Mouse (Mus musculus) midbrain, embryonic 15.5 days (tissue): ENCODE data around the gene Ttll11. TPM values are rescaled to one million over a fixed set of nuclear protein-coding genes. Genes with fewer than 3 reads are reported as not detected.

Source experiments
- ATAC-seq: fragments of 200-750 bp; cut with Nextera tagmentation; replicated peaks from 2 replicates; pipeline ENCODE4 v1.8.0; 2017; ENCODE audit warnings: moderate TSS enrichment
- H3K27ac ChIP-seq: fragments of 300-500 bp; sonication (generic); 2 replicates; pipeline ENCODE4 v1.5.1; 2015; ENCODE audit warnings: mild to moderate bottlenecking, inconsistent platforms
- H3K27me3 ChIP-seq: fragments of 300-500 bp; sonication (generic); replicated peaks from 2 replicates; pipeline ENCODE4 v1.6.1; 2015; ENCODE audit warnings: inconsistent platforms
- H3K36me3 ChIP-seq: fragments of 300-500 bp; sonication (generic); replicated peaks from 2 replicates; pipeline ENCODE4 v1.6.1; 2015; ENCODE audit warnings: inconsistent platforms
- H3K4me1 ChIP-seq: fragments of 300-500 bp; sonication (generic); 2 replicates; pipeline ENCODE4 v1.6.1; 2015; ENCODE audit warnings: inconsistent platforms
- H3K4me2 ChIP-seq: fragments of 300-500 bp; sonication (generic); 2 replicates; pipeline ENCODE4 v1.6.1; 2015; ENCODE audit warnings: inconsistent platforms, mild to moderate bottlenecking, moderate library complexity
- H3K4me3 ChIP-seq: fragments of 300-500 bp; sonication (generic); 2 replicates; pipeline ENCODE4 v1.5.1; 2015; ENCODE audit warnings: mild to moderate bottlenecking, inconsistent platforms
- H3K9ac ChIP-seq: fragments of 300-500 bp; sonication (generic); 2 replicates; pipeline ENCODE4 v1.6.1; 2015; ENCODE audit warnings: mild to moderate bottlenecking, inconsistent platforms
- H3K9me3 ChIP-seq: fragments of 300-500 bp; sonication (generic); 2 replicates; pipeline ENCODE4 v1.6.1; 2016; ENCODE audit warnings: inconsistent platforms
- WGBS: fragments of 180-500 bp; shearing (Covaris S2); methylation state at CpG from one replicate; pipeline ENCODE4 v1.1.7; 2015; ENCODE audit warnings: mixed read lengths; 5-methylcytosine and 5-hydroxymethylcytosine counted together
- polyA plus RNA-seq: library from polyadenylated mRNA; unstranded; fragments of >200 nt; fragmentation: Nextera tagmentation; extraction: Ambion mirVana; gene quantifications from 2 replicates; pipeline ENCODE4 v1.2.1, GENCODE M21; 2015

Gene Ttll11
- polyA plus RNA-seq, 1 experiment from 2014 or later: 5.4 TPM

DNA sequence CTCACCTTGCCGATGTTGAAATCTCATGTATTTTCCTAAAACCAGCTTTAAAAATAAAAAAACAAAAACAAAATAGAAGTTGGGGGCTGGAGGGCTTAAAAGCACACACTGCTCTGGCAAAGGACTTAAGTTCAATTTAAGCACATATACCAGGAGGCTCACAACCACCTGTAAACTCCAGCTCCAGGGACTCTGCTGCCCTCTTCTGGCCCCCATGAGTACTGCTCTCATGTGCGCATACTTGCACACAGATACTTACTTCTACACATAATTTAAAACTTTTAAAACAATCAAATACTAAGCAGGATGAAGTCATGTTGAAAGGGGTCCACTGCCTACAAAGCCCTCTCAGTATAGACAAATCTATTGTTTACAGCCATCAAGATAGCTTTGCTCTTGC, 244.7 kb downstream of the Ttll11 start:
- no peak overlapping the region for H3K4me3 ChIP-seq
- H3K27me3 ChIP-seq: no peaks in the 10 kb centered on the region
- no peak for ATAC-seq
- H3K4me1 ChIP-seq: peaks cover 7% of the 10 kb centered on the region; the same call in 1 of the 2 replicates
- 97% methylated on average over 2 of the region's 2 CpGs for WGBS
- no peak overlapping the region for H3K4me2 ChIP-seq
- H3K36me3 ChIP-seq: 0 out of 2 replicates have a peak, but pooled peaks cover 4% of the 10 kb centered on the region
- H3K9ac ChIP-seq: no peak overlapping the region
- no peaks in the 10 kb centered on the region for H3K9me3 ChIP-seq
- no peak overlapping the region for H3K27ac ChIP-seq

DNA sequence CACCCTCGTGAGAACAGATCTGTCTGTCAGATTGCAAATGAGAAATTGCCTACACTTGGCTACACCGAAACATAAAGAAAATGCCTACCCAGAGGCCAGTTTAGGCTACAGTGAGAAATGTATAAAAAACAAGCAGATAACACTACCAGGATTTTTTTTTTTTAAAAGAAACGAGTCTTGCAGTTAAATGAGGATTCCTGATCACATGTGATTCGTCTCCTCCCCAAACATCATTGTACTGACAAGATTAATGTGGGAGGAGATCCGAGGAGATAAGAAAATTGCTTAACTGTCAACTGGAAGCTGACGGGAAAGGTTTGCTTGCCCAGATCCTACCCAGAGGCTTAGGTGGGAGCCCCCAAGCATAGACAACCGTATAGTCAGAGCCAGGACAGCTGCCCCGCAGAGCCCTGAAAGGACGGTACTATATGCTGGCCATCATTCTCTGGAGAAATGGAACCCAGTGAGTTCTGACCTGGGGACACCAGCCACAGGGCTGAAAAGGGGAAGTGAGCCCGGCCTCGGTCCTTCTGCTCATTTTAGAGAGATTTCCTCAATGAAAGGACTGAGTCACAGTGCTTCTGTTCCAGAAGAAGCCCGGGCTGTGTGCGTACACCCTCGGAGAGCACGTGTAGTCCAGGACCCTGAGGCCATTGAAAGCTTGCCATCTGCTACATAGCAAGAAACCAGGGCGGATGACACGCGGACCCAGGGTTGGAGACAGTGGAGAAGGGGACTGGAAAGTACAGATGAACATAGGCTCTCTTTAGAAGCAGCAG, 247.9 kb downstream of the Ttll11 start:
- peak; percentile 32; the same call in 1 of the 2 replicates for ATAC-seq
- Histone ChIP-seq H3K27ac (peak overlapping the region; percentile 58), H3K4me1 (peaks cover 15% of the 10 kb centered on the region), H3K27me3 (no peaks in the 10 kb centered on the region), H3K9me3 (no peaks in the 10 kb centered on the region), H3K4me2 (no peak overlapping the region), H3K36me3 (0 out of 2 replicates have a peak, but pooled peaks cover 15% of the 10 kb centered on the region), H3K4me3 (no peak overlapping the region), H3K9ac (no peak overlapping the region)
- WGBS: 60% methylated on average over 18 of the region's 18 CpGs

DNA sequence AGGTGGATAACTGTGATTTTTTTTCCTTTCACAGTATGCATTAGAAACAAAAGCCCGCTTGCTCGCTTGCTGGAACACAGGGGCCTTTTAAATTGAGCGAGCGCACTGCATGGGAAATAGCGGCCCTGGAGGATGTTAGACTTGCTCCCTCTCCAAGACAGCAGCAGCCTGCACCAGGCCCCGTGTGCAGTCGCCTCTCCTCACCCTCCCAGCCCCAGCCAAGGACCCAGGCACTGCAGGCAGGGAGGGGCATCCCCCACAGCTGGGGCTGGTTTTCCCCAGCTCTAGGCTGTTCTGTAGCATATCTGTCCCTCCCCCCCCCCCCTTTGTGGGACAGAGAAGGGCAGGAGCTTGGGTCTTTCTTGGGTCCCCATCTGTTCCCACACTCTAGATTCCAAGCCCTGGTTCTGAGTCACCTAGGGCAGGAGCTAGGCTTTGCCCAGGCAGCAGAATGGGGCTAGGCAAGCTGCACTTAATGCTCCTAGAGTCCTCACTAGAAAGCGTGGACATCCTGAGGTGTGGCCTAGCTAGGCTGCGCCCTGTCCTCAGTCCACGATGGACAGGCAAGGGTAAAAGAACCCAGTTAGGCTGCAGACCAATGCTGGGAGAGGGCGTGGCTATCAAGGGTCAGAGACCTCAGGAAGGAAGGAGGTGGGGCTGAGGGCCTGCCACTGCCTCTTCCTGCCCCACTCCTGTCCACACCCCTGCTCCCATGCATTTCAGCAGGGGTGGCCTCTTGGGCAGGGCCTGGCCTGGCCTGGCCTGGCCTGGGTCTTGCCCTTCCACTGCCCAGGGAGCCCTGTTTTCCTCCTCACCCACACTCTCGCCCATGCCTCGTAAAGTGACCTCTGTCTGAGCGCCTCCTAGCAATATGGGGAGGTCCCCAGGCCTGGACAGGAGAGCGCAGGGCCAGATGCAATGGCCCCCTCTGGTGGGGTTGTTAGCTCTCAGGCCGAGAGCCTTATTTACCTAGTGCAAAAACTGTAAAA, 250.3 kb downstream of the Ttll11 start:
- 0 out of 2 replicates have a peak, but pooled peaks cover 17% of the 10 kb centered on the region for H3K36me3 ChIP-seq
- no peaks in the 10 kb centered on the region for H3K27me3 ChIP-seq
- no peak overlapping the region for H3K4me2 ChIP-seq
- no peak overlapping the region for H3K9ac ChIP-seq
- no peak overlapping the region for H3K4me3 ChIP-seq
- 47% methylated on average over 16 of the region's 16 CpGs for WGBS
- peak; percentile 44 for ATAC-seq
- H3K9me3 ChIP-seq: no peaks in the 10 kb centered on the region
- H3K27ac ChIP-seq: peak overlapping the region; percentile 8
- H3K4me1 ChIP-seq: peaks cover 15% of the 10 kb centered on the region

DNA sequence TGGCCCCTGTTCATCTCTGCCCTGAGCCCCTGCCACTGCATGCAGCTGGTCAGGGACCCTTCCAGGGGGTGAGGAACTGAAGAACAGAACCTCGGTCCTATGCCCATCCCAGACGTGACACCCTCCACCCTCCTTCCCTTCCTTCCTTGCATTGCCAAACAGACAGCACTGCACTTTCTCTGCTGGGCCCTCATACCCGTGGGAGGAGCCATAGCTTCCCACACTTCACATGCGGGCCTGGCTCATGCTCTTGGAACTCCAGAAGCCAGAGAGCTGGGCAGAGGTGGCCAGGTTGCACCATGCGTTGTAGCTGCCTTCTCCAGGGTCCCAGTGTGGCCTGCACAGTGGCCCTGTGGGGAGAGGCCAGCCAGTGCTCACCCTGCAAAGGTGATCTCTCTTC, 251.1 kb downstream of the Ttll11 start:
- H3K27me3 ChIP-seq: no peaks in the 10 kb centered on the region
- no peak overlapping the region for H3K4me2 ChIP-seq
- WGBS: 64% methylated on average over 5 of the region's 5 CpGs
- peak overlapping the region; percentile 8 for H3K27ac ChIP-seq
- 0 out of 2 replicates have a peak, but pooled peaks cover 19% of the 10 kb centered on the region for H3K36me3 ChIP-seq
- ATAC-seq: no peak; the same call in 1 of the 2 replicates
- H3K4me1 ChIP-seq: peaks cover 15% of the 10 kb centered on the region
- H3K9me3 ChIP-seq: no peaks in the 10 kb centered on the region
- no peak overlapping the region for H3K9ac ChIP-seq
- no peak overlapping the region for H3K4me3 ChIP-seq

DNA sequence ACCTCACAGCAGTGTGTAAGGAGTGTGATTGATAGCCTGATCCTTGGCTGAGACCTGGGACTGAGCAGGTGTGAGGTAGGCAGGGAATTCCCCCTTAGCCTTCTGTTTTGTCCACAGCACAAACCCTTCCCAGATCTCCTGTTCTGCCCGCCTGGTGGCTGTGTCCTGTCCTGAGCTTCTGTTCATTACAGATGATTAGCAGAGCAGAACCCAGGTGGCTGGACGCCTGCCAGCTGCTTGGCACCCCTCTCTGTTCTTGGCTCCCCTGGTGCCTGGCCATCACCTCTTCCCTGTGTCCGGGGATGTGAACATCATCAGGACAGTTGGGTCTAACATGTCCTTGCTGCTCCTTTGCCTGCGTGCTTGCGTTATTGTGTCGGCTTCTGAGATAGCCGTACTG, 256.0 kb downstream of the Ttll11 start:
- no peak for ATAC-seq
- H3K4me2 ChIP-seq: no peak overlapping the region
- no peaks in the 10 kb centered on the region for H3K9me3 ChIP-seq
- WGBS: 85% methylated on average over 7 of the region's 7 CpGs
- no peaks in the 10 kb centered on the region for H3K27me3 ChIP-seq
- peaks cover 51% of the 10 kb centered on the region for H3K36me3 ChIP-seq
- H3K4me1 ChIP-seq: no peaks in the 10 kb centered on the region
- no peak overlapping the region for H3K4me3 ChIP-seq
- H3K27ac ChIP-seq: no peak overlapping the region
- H3K9ac ChIP-seq: no peak overlapping the region

DNA sequence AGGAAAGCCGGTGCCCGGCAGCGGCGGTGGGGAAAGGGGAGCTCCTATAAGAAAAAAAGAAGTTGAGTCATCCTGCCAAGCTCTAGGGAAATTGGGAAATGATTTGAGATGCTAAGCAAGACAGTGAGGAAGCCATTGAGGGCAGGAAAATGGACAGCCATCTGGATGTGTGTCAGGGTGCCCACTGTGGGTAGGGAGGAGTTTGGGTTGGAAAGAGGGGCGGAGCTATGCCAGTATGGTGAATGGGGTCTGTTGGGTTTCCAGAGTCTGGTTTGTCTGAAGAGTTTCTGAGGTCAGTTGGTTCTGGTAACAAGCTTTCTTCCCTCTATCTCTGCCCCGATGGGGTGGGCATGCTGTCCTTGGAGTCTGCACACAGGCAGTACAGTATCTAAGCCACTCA, 256.4 kb downstream of the Ttll11 start:
- WGBS: 97% methylated on average over 6 of the region's 6 CpGs
- ATAC-seq: no peak

DNA sequence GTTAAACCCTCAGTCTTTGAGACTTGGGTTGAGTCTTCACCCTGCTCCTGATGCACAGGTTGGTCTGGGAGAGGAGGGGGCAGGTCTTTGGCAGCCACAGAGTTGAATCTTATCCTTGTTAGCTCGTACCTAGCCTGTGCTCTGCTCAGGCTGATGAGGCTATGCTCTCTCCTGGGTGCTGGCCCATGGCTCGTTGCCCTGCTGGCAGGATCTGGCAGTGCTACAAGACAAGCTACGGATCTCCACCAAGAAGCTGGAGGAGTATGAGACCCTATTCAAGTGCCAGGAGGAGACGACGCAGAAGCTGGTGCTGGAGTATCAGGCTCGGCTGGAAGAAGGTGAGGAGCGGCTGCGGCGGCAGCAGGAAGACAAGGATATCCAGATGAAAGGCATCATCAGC, 256.9 kb downstream of the Ttll11 start:
- Histone ChIP-seq H3K9me3 (no peaks in the 10 kb centered on the region), H3K36me3 (peaks cover 58% of the 10 kb centered on the region), H3K9ac (no peak overlapping the region), H3K27ac (no peak overlapping the region), H3K4me2 (no peak overlapping the region), H3K27me3 (no peaks in the 10 kb centered on the region), H3K4me1 (no peaks in the 10 kb centered on the region), H3K4me3 (no peak overlapping the region)
- ATAC-seq: no peak
- WGBS: 93% methylated on average over 9 of the region's 9 CpGs

More for the DNA sequence above, 256.4 kb downstream of the Ttll11 start:
- H3K4me3 ChIP-seq: no peak overlapping the region
- no peak overlapping the region for H3K27ac ChIP-seq
- no peaks in the 10 kb centered on the region for H3K4me1 ChIP-seq
- no peaks in the 10 kb centered on the region for H3K27me3 ChIP-seq
- peaks cover 55% of the 10 kb centered on the region for H3K36me3 ChIP-seq
- no peaks in the 10 kb centered on the region for H3K9me3 ChIP-seq
- H3K4me2 ChIP-seq: no peak overlapping the region
- no peak overlapping the region for H3K9ac ChIP-seq

DNA sequence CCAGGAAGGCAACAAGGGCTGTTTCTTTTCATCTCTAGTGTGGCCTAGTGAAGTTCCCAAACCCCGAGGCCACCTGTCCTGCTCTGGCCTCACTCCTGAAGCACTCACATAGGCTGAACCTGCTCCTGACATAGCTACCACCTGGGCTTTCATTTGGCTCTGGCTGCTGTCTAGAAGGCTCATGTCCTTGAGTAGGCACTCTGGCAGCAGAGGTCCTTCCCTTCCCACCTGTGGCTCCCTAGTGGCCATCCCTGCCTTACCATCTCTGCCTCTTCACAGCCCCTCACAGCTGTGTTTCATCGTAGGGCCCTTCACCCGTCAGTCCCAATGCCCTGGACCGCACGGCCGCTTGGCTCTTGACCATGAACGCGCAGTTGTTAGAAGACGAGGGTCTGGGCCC, 258.8 kb downstream of the Ttll11 start:
- no peak overlapping the region for H3K4me3 ChIP-seq
- ATAC-seq: no peak
- no peaks in the 10 kb centered on the region for H3K9me3 ChIP-seq
- H3K9ac ChIP-seq: no peak overlapping the region
- H3K27me3 ChIP-seq: no peaks in the 10 kb centered on the region
- peaks cover 58% of the 10 kb centered on the region for H3K36me3 ChIP-seq
- H3K4me2 ChIP-seq: no peak overlapping the region
- WGBS: 94% methylated on average over 9 of the region's 9 CpGs
- no peaks in the 10 kb centered on the region for H3K4me1 ChIP-seq
- no peak overlapping the region for H3K27ac ChIP-seq

DNA sequence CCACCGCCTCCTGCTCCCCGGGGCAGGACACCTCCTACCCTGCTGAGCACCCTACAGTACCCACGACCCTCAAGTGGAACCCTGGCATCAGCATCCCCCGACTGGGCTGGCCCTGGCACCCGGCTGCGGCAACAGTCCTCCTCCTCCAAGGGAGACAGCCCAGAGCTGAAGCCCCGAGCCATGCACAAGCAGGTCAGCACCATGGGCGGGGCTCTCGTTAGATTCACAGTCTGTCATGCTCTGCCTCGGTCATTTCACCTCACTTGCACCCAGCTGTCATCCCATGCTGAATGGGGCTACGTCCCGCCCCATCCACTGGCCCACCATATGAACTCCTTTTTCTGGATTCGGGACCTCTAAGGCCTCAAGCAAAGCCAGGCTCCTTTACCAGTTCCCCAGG, 259.2 kb downstream of the Ttll11 start:
- WGBS: 91% methylated on average over 13 of the region's 13 CpGs
- Histone ChIP-seq H3K4me2 (no peak overlapping the region), H3K9ac (no peak overlapping the region), H3K27me3 (no peaks in the 10 kb centered on the region), H3K4me3 (no peak overlapping the region), H3K9me3 (no peaks in the 10 kb centered on the region), H3K36me3 (peaks cover 58% of the 10 kb centered on the region), H3K4me1 (no peaks in the 10 kb centered on the region), H3K27ac (no peak overlapping the region)
- no peak for ATAC-seq

DNA sequence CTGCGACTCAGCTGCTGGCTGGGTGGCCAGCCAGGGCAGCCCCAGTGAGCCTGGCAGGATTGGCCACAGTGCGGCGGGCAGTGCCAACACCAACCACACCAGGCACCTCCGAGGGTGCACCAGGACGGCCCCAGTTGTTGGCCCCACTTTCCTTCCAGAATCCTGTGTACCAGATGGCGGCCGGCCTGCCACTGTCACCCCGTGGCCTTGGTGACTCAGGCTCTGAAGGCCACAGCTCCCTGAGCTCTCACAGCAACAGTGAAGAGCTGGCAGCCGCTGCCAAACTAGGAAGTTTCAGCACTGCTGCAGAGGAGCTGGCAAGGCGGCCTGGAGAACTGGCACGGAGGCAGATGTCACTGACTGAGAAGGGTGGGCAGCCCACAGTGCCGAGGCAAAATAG, 259.6 kb downstream of the Ttll11 start:
- Histone ChIP-seq H3K27ac (no peak overlapping the region), H3K9me3 (no peaks in the 10 kb centered on the region), H3K9ac (no peak overlapping the region), H3K4me1 (no peaks in the 10 kb centered on the region), H3K36me3 (peaks cover 58% of the 10 kb centered on the region), H3K4me2 (no peak overlapping the region), H3K27me3 (no peaks in the 10 kb centered on the region), H3K4me3 (no peak overlapping the region)
- WGBS: 97% methylated on average over 12 of the region's 12 CpGs
- 0 out of 2 replicates have a peak, but pooled peaks have one; percentile 22 for ATAC-seq

DNA sequence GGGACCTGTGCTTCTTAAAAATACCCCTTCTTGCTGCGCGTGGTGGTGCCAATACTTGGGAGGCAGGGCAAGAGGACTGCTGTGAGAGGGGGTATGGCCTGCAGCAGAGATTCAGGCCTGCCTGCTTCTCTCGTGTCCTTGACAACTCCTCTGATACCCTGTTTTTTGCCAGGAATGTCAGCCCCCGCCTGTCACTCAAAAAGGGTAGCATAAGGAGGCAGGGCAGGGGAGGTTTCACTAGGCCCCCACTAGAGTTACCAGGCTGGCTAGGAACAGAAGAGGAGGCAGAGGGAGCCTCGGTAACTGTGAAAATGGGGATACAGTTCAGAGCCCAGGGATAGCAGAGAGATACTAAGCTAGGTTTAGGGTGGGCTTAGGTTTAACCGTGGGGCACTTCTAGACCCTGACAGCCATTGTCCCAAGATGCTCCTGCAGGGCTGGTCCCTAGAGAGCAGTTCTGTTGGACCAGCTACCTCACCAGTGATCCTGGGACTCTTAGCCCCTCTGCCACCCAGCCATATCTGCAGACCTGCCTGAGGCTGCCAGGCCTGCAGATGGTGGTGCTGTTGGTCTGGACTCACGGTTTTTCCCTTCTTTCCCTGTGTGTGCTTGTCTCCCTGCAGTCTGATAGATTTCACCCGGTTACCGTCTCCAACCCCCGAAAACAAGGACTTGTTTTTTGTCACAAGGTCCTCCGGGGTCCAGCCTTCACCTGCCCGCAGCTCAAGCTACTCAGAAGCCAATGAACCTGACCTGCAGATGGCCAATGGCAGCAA, 260.3 kb downstream of the Ttll11 start:
- Histone ChIP-seq H3K27ac (no peak overlapping the region), H3K27me3 (no peaks in the 10 kb centered on the region), H3K4me3 (no peak overlapping the region), H3K36me3 (peaks cover 58% of the 10 kb centered on the region), H3K9ac (no peak overlapping the region), H3K9me3 (no peaks in the 10 kb centered on the region), H3K4me1 (peaks cover 4% of the 10 kb centered on the region; the same call in 1 of the 2 replicates), H3K4me2 (no peak overlapping the region)
- ATAC-seq: no peak
- 84% methylated on average over 12 of the region's 12 CpGs for WGBS
